Mouse (Mus musculus): ENCODE measurements around the gene Phldb1. TPM values are rescaled to one million over a fixed set of nuclear protein-coding genes. Genes with fewer than 3 reads are reported as not detected.

Gene Phldb1
- polyA plus RNA-seq, 1 experiment, result not detected

- WGBS, result 35% methylated on average over 14 of the region's 14 CpGs
- peaks cover 42% of the 10 kb centered on the region for H3K4me1 ChIP-seq (ENCODE audit: control insufficient read depth, insufficient read depth, low read length)
- H3K27ac ChIP-seq (ENCODE audit: insufficient read depth, low read depth, low read length), result peak overlapping the region; percentile 49; the same call in 1 of the 2 replicates
- H3K4me3 ChIP-seq (ENCODE audit: insufficient read depth, low read depth, low read length), result no peak overlapping the region
- peak; percentile 91 for TF ChIP-seq CTCF (IDR thresholded peaks at IDR 0.05; ENCODE audit: insufficient read depth, low read depth, low read length)
- no peak for TF ChIP-seq POLR2A (IDR thresholded peaks at IDR 0.05; ENCODE audit: insufficient read depth, low read depth, low read length)
These were observed 49.4 kb downstream of the Phldb1 start for GRCm38 (mm10) chr9:44685346-44686330.

GRCm38 (mm10) chr9:44683046-44683445 lies 52.0 kb downstream of the Phldb1 start:
- TF ChIP-seq CTCF (IDR thresholded peaks at IDR 0.05; ENCODE audit: insufficient read depth, low read depth, low read length) (no peak), POLR2A (IDR thresholded peaks at IDR 0.05; ENCODE audit: insufficient read depth, low read depth, low read length) (no peak)
- no peak overlapping the region for H3K4me3 ChIP-seq (ENCODE audit: insufficient read depth, low read depth, low read length)
- peaks cover 31% of the 10 kb centered on the region for H3K4me1 ChIP-seq (ENCODE audit: control insufficient read depth, insufficient read depth, low read length)
- H3K27ac ChIP-seq (ENCODE audit: insufficient read depth, low read depth, low read length), result no peak overlapping the region
- 89% methylated on average over 8 of the region's 8 CpGs for WGBS

- 70% methylated on average over 5 of the region's 5 CpGs for WGBS
- Histone ChIP-seq H3K4me1 (ENCODE audit: control insufficient read depth, insufficient read depth, low read length) (peaks cover 13% of the 10 kb centered on the region), H3K27ac (ENCODE audit: insufficient read depth, low read depth, low read length) (no peak overlapping the region), H3K4me3 (ENCODE audit: insufficient read depth, low read depth, low read length) (no peak overlapping the region)
- TF ChIP-seq POLR2A (IDR thresholded peaks at IDR 0.05; ENCODE audit: insufficient read depth, low read depth, low read length) (no peak), CTCF (IDR thresholded peaks at IDR 0.05; ENCODE audit: insufficient read depth, low read depth, low read length) (no peak)
These were observed 55.4 kb downstream of the Phldb1 start for GRCm38 (mm10) chr9:44679565-44679964.

GRCm38 (mm10) chr9:44678288-44678871 lies 56.6 kb downstream of the Phldb1 start:
- Histone ChIP-seq H3K4me1 (ENCODE audit: control insufficient read depth, insufficient read depth, low read length) (peaks cover 13% of the 10 kb centered on the region), H3K4me3 (ENCODE audit: insufficient read depth, low read depth, low read length) (no peak overlapping the region), H3K27ac (ENCODE audit: insufficient read depth, low read depth, low read length) (no peak overlapping the region)
- no peak for TF ChIP-seq POLR2A (IDR thresholded peaks at IDR 0.05; ENCODE audit: insufficient read depth, low read depth, low read length)
- TF ChIP-seq CTCF (IDR thresholded peaks at IDR 0.05; ENCODE audit: insufficient read depth, low read depth, low read length), result no peak
- WGBS, result 88% methylated on average over 2 of the region's 2 CpGs

GRCm38 (mm10) chr9:44673005-44673404 lies 62.0 kb downstream of the Phldb1 start, which contains the start of gene Treh:
Gene Treh, plus strand, starts transcription at chr9:44673233.
- no peaks in the 10 kb centered on the region for H3K4me1 ChIP-seq (ENCODE audit: control insufficient read depth, insufficient read depth, low read length)
- TF ChIP-seq CTCF (IDR thresholded peaks at IDR 0.05; ENCODE audit: insufficient read depth, low read depth, low read length) (no peak), POLR2A (IDR thresholded peaks at IDR 0.05; ENCODE audit: insufficient read depth, low read depth, low read length) (no peak)
- H3K4me3 ChIP-seq (ENCODE audit: insufficient read depth, low read depth, low read length), result no peak within 1 kb of the TSS
- no peak within 1 kb of the TSS for H3K27ac ChIP-seq (ENCODE audit: insufficient read depth, low read depth, low read length)
- WGBS, result 91% methylated on average over 3 of the region's 3 CpGs

- Histone ChIP-seq H3K4me1 (ENCODE audit: control insufficient read depth, insufficient read depth, low read length) (no peaks in the 10 kb centered on the region), H3K27ac (ENCODE audit: insufficient read depth, low read depth, low read length) (no peak overlapping the region), H3K4me3 (ENCODE audit: insufficient read depth, low read depth, low read length) (no peak overlapping the region)
- TF ChIP-seq CTCF (IDR thresholded peaks at IDR 0.05; ENCODE audit: insufficient read depth, low read depth, low read length) (no peak), POLR2A (IDR thresholded peaks at IDR 0.05; ENCODE audit: insufficient read depth, low read depth, low read length) (no peak)
- WGBS, result 74% methylated on average over 2 of the region's 2 CpGs
These were observed 62.6 kb downstream of the Phldb1 start for GRCm38 (mm10) chr9:44672291-44672865.

- Histone ChIP-seq H3K27ac (ENCODE audit: insufficient read depth, low read depth, low read length) (no peak overlapping the region), H3K4me1 (ENCODE audit: control insufficient read depth, insufficient read depth, low read length) (no peaks in the 10 kb centered on the region), H3K4me3 (ENCODE audit: insufficient read depth, low read depth, low read length) (no peak overlapping the region)
- 89% methylated on average over 5 of the region's 5 CpGs for WGBS
- no peak for TF ChIP-seq CTCF (IDR thresholded peaks at IDR 0.05; ENCODE audit: insufficient read depth, low read depth, low read length)
- TF ChIP-seq POLR2A (IDR thresholded peaks at IDR 0.05; ENCODE audit: insufficient read depth, low read depth, low read length), result no peak
These were observed 63.6 kb downstream of the Phldb1 start for GRCm38 (mm10) chr9:44671416-44671815.

- Histone ChIP-seq H3K4me1 (ENCODE audit: control insufficient read depth, insufficient read depth, low read length) (no peaks in the 10 kb centered on the region), H3K4me3 (ENCODE audit: insufficient read depth, low read depth, low read length) (no peak overlapping the region), H3K27ac (ENCODE audit: insufficient read depth, low read depth, low read length) (no peak overlapping the region)
- no peak for TF ChIP-seq POLR2A (IDR thresholded peaks at IDR 0.05; ENCODE audit: insufficient read depth, low read depth, low read length)
- WGBS, result 91% methylated on average over 6 of the region's 6 CpGs
These were observed 71.3 kb downstream of the Phldb1 start for GRCm38 (mm10) chr9:44663706-44664105.
